Mouse (Mus musculus) macrophage (primary cell): ENCODE data around the gene Gorasp2. TPM values are rescaled to one million over a fixed set of nuclear protein-coding genes. Genes with fewer than 3 reads are reported as not detected.

Experiments
- H3K27ac ChIP-seq: fragments of 350-480 bp; formaldehyde crosslinking; 2 replicates; pipeline ENCODE4 v1.9.0; 2021
- H3K36me3 ChIP-seq: fragments of 350-480 bp; formaldehyde crosslinking; 2 replicates; pipeline ENCODE4 v1.9.0; 2021; ENCODE audit errors: inconsistent target
- H3K4me3 ChIP-seq: fragments of 350-480 bp; formaldehyde crosslinking; 2 replicates; pipeline ENCODE4 v1.9.0; 2021; ENCODE audit errors: inconsistent target
- H3K79me2 ChIP-seq: fragments of 350-480 bp; formaldehyde crosslinking; 2 replicates; pipeline ENCODE4 v1.9.0; 2021; ENCODE audit errors: inconsistent target
- WGBS: methylation state at CpG from one replicate; pipeline ENCODE4 v1.1.7; 2026; ENCODE audit warnings: inconsistent platforms; ENCODE audit not compliant: missing documents; 5-methylcytosine and 5-hydroxymethylcytosine counted together
- polyA plus RNA-seq: library from polyadenylated mRNA; stranded (reverse); fragments of 250-400 nt; gene quantifications from 3 replicates; pipeline ENCODE4 v1.2.4, GENCODE M21; 2018; ENCODE audit warnings: inconsistent platforms

Gorasp2 gene
- polyA plus RNA-seq, 1 experiment from 2014 or later, result 147 TPM

GRCm38 (mm10) chr2:70673445-70674126 is 12.2 kb downstream of the Gorasp2 start:
- 92% methylated on average over 7 of the region's 7 CpGs for WGBS

GRCm38 (mm10) chr2:70682324-70682723 is 20.9 kb downstream of the Gorasp2 start:
- 95% methylated on average over 2 of the region's 2 CpGs for WGBS
- Histone ChIP-seq H3K79me2 (no peaks in the 10 kb centered on the region), H3K36me3 (peaks cover 91% of the 10 kb centered on the region), H3K27ac (no peak overlapping the region), H3K4me3 (no peak overlapping the region)

More at GRCm38 (mm10) chr2:70673445-70674126, 12.2 kb downstream of the Gorasp2 start:
- Histone ChIP-seq H3K79me2 (peaks cover 83% of the 10 kb centered on the region), H3K4me3 (no peak overlapping the region), H3K27ac (no peak overlapping the region), H3K36me3 (peaks cover 11% of the 10 kb centered on the region; the same call in 1 of the 2 replicates)

- Histone ChIP-seq H3K4me3 (no peak overlapping the region), H3K36me3 (peaks cover 93% of the 10 kb centered on the region), H3K79me2 (no peaks in the 10 kb centered on the region), H3K27ac (no peak overlapping the region)
- 95% methylated on average over 16 of the region's 21 CpGs for WGBS
These were observed 27.2 kb downstream of the Gorasp2 start for GRCm38 (mm10) chr2:70688454-70689078.

- Histone ChIP-seq H3K27ac (no peak overlapping the region), H3K4me3 (no peak overlapping the region), H3K79me2 (no peaks in the 10 kb centered on the region), H3K36me3 (peaks cover 78% of the 10 kb centered on the region)
- WGBS, result 94% methylated on average over 10 of the region's 11 CpGs
These were observed 28.8 kb downstream of the Gorasp2 start for GRCm38 (mm10) chr2:70690195-70690594.

GRCm38 (mm10) chr2:70695712-70696111 is 34.3 kb downstream of the Gorasp2 start:
- Histone ChIP-seq H3K27ac (no peak overlapping the region), H3K36me3 (peaks cover 23% of the 10 kb centered on the region), H3K79me2 (no peaks in the 10 kb centered on the region), H3K4me3 (no peak overlapping the region)
- 96% methylated on average over 9 of the region's 10 CpGs for WGBS

- no peak overlapping the region for H3K27ac ChIP-seq
- no peaks in the 10 kb centered on the region for H3K79me2 ChIP-seq
- no peak overlapping the region for H3K4me3 ChIP-seq
- H3K36me3 ChIP-seq, result no peaks in the 10 kb centered on the region
- WGBS, result 97% methylated on average over 3 of the region's 3 CpGs
These were observed 39.5 kb downstream of the Gorasp2 start for GRCm38 (mm10) chr2:70700851-70701250.

DNA sequence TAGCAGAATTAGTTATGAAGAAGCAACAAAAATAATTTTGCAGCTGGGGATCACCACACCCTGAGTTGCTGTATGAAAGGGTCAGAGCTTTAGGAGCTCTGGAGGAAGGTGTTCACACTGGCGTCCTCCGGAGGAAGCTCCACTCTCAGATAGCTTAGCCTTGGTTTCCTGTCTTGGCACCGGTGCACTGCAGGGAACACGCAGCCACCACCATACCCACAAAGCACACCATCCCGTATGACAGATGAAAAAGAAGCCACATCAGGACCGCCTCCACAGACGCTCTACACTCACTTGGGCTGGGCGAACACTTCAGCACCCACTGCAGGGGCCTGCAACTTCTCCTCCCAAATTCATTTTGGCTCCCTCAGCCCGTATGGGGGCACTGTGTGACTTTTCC is 40.2 kb downstream of the Gorasp2 start:
- Histone ChIP-seq H3K36me3 (no peaks in the 10 kb centered on the region), H3K27ac (no peak overlapping the region), H3K79me2 (no peaks in the 10 kb centered on the region), H3K4me3 (no peak overlapping the region)
- 48% methylated on average over 9 of the region's 9 CpGs for WGBS

DNA sequence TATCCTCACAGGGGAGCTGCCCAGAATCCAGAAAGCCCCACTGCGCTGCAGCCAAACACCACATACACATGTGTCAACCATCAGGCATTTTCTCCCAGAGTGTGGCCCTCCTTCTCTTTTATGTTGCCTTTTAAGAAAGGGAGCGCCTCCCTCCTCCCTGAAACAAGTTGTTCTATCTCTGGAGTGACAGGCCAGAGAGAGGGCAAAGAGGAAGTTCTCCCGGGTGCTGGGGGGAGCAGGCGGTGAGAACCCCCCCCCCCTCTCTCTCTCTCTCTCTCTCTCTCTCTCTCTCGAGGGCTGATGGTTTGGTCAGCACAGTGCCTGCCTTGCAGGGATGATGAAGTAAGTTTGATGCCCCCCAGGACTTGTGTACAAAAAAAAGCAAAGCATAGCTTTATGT is 41.0 kb downstream of the Gorasp2 start:
- Histone ChIP-seq H3K4me3 (no peak overlapping the region), H3K36me3 (no peaks in the 10 kb centered on the region), H3K27ac (no peak overlapping the region), H3K79me2 (no peaks in the 10 kb centered on the region)
- WGBS, result 31% methylated on average over 3 of the region's 5 CpGs

- Histone ChIP-seq H3K79me2 (no peaks in the 10 kb centered on the region), H3K4me3 (no peak overlapping the region), H3K36me3 (peaks cover 38% of the 10 kb centered on the region), H3K27ac (no peak overlapping the region)
- WGBS, result 89% methylated on average over 9 of the region's 13 CpGs
These were observed 47.8 kb downstream of the Gorasp2 start for GRCm38 (mm10) chr2:70708986-70709730.

DNA sequence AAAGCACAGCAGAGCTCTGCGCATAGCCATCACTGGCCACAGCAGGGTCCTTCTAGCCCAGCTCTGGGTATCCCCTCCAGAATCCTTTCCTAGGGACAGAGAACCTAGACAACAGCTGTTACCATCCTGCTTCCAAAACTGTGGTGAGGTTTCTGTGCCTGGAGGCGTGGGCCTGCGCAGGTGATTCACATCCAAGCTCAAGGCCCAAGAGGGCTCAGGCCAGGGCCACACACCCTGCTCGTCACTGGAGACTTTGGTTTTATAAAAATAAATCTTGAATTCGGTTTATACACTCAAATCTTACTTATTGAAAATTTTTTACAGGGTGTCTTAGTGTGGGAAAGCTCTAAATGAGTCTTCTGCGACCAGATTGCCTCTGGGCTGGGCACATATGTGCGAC is 48.9 kb downstream of the Gorasp2 start:
- 91% methylated on average over 7 of the region's 7 CpGs for WGBS
- Histone ChIP-seq H3K27ac (no peak overlapping the region), H3K36me3 (peaks cover 48% of the 10 kb centered on the region), H3K79me2 (no peaks in the 10 kb centered on the region), H3K4me3 (no peak overlapping the region)

- Histone ChIP-seq H3K79me2 (no peaks in the 10 kb centered on the region), H3K27ac (no peak overlapping the region), H3K36me3 (peaks cover 54% of the 10 kb centered on the region), H3K4me3 (no peak overlapping the region)
- 100% methylated on average over 4 of the region's 4 CpGs for WGBS
These were observed 49.5 kb downstream of the Gorasp2 start for GRCm38 (mm10) chr2:70710878-70711277.

GRCm38 (mm10) chr2:70723610-70724243 is 62.4 kb downstream of the Gorasp2 start:
- Histone ChIP-seq H3K27ac (no peak overlapping the region), H3K36me3 (peaks cover 63% of the 10 kb centered on the region), H3K79me2 (no peaks in the 10 kb centered on the region), H3K4me3 (no peak overlapping the region)
- 95% methylated on average over 9 of the region's 9 CpGs for WGBS

DNA sequence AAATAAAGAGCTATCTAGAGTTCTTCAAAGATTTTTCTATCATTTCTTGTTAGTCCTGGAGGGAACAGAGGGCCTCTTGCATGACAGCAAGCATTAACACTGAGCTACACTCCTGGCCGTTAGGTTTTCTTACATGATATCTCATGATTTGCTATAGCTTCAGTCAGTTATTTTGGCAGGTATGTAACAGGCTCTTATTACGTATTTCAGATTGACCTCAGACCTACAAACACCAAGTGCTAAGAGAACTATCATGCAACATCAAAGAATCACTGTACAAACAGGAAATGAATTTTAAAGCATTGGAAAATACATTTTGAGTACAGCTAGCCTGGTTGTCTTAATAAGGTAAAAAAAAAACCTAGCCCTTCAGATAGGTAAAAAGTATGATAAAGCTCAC is 65.7 kb downstream of the Gorasp2 start:
- Histone ChIP-seq H3K79me2 (no peaks in the 10 kb centered on the region), H3K36me3 (peaks cover 47% of the 10 kb centered on the region), H3K27ac (no peak overlapping the region), H3K4me3 (no peak overlapping the region)
- 96% methylated on average over 2 of the region's 2 CpGs for WGBS

DNA sequence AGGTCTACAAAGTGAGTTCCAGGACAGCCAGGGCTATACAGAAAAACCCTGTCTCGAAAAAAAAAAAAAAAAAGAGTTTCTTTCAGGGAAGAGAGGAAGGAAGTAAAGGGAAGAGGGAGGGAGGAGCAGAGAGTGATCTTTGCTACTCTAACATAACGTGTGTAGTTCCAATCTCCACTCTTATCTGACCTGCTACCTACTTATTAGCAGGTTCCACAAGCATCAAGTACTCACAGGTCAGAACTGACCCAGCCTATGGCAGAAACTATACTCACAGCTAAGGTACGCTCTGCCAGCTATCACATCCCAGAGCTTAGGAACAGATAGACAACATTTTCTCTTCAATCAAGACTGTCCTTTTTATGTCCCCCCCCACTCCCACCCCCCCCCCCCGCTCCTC is 74.2 kb downstream of the Gorasp2 start:
- 94% methylated on average over 2 of the region's 4 CpGs for WGBS
- H3K36me3 ChIP-seq, result peaks cover 51% of the 10 kb centered on the region
- no peak overlapping the region for H3K27ac ChIP-seq
- H3K79me2 ChIP-seq, result no peaks in the 10 kb centered on the region
- no peak overlapping the region for H3K4me3 ChIP-seq
